Mouse (Mus musculus): ENCODE data around the gene Adgrg7. TPM values are rescaled to one million over a fixed set of nuclear protein-coding genes. Genes with fewer than 3 reads are reported as not detected.

Adgrg7 gene
- total and polyA plus RNA-seq, 3 experiments, result 0.20 to 1.5 (median 0.29) TPM

DNA sequence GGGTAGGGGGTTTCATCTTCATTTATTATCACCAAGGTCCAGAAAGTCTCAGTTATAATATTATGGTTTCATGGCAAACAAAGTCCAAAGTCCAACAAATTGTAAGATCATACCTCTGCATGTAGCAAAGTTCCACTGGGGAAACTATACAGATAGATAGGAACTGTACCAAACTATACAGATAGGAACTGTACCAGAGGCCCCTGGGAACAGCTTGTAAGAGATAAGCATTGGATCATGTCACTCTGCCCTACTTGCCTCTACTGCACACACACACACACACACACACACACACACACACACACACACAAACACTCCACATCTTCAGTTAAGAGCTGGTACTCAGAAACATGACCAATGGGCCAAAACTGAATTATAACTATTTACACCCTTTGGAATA, 76.6 kb downstream of the Adgrg7 start:
- Histone ChIP-seq H3K27me3 (replicated peaks) (no peaks in the 10 kb centered on the region), H3K9me3 (replicated peaks; ENCODE audit: low read length) (no peaks in the 10 kb centered on the region), H3K9ac (ENCODE audit: insufficient read depth, low read depth) (no peak overlapping the region), H3K36me3 (replicated peaks in 1 of 2; ENCODE audit: control insufficient read depth in 1 of 2, insufficient read depth in 1 of 2, low read length in 1 of 2) (no peaks in the 10 kb centered on the region), H3K27ac (ENCODE audit: insufficient read depth, low read depth) (no peak overlapping the region), H3K4me3 (replicated peaks in 1 of 3; ENCODE audit: low read depth in 2 of 3, low read length in 2 of 3, poor library complexity in 1 of 3) (no peak overlapping the region), H3K79me2 (replicated peaks; ENCODE audit: control insufficient read depth, extremely low read depth, insufficient read depth, poor library complexity, severe bottlenecking) (peaks cover 28% of the 10 kb centered on the region), H3K4me2 (ENCODE audit: insufficient read depth, low read depth, poor library complexity, severe bottlenecking) (no peak overlapping the region), H3K4me1 (ENCODE audit: control insufficient read depth in 1 of 2, insufficient read depth in 2 of 2) (peaks cover 2 to 28% of the 10 kb centered on the region in 2 experiments; a peak in 3 of 4 replicates)
- dilution Hi-C loops (cut with MboI; ENCODE audit: extremely low pct_ligation_motif_present, extremely low pct_unique_long_range_greater_than_20kb, low sequenced_read_pairs) (no loop called here), in situ Hi-C loops (cut with MboI; ENCODE audit: low pct_ligation_motif_present, low pct_unique_long_range_greater_than_20kb, low sequenced_read_pairs) (loop anchor here (25.0 kb wide), 1 partner anchor 782 kb away; the partner anchor contains the start of gene Cep97)
- TF ChIP-seq ETS1 (conservative IDR thresholded peaks at IDR 0.05; ENCODE audit: low read depth, low read length), result no peak
- no peak for TF ChIP-seq ZNF384 (IDR thresholded peaks at IDR 0.05; ENCODE audit: low read depth, low read length)
- no peak for TF ChIP-seq NELFE (IDR thresholded peaks at IDR 0.05; ENCODE audit: low read depth, low read length)
- no peak for TF ChIP-seq JUN (IDR thresholded peaks at IDR 0.05; ENCODE audit: insufficient read depth, low read depth, low read length)
- no peak for TF ChIP-seq POLR2AphosphoS2 (IDR thresholded peaks at IDR 0.05; ENCODE audit: low read depth, low read length)
- no peak for TF ChIP-seq BHLHE40 (IDR thresholded peaks at IDR 0.05; ENCODE audit: low read depth, low read length)
- TF ChIP-seq ELF1 (IDR thresholded peaks at IDR 0.05; ENCODE audit: low read depth, low read length), result no peak
- TF ChIP-seq SIN3A (IDR thresholded peaks at IDR 0.05; ENCODE audit: low read length), result no peak
- no peak for TF ChIP-seq MAFK (IDR thresholded peaks at IDR 0.05; ENCODE audit: insufficient replicate concordance, low read length)
- no peak for TF ChIP-seq PAX5 (IDR thresholded peaks at IDR 0.05; ENCODE audit: low read length)
- TF ChIP-seq MXI1 (IDR thresholded peaks at IDR 0.05; ENCODE audit: low read depth, low read length), result no peak
- TF ChIP-seq IRF4 (IDR thresholded peaks at IDR 0.05; ENCODE audit: low read depth, low read length), result no peak
- no peak for TF ChIP-seq MYC (IDR thresholded peaks at IDR 0.05; ENCODE audit: low read depth, low read length)
- no peak for TF ChIP-seq ZKSCAN1 (IDR thresholded peaks at IDR 0.05; ENCODE audit: borderline replicate concordance, low read depth, low read length)
- no peak for TF ChIP-seq UBTF (IDR thresholded peaks at IDR 0.05; ENCODE audit: low read depth, low read length)
- TF ChIP-seq ZMIZ1 (IDR thresholded peaks at IDR 0.05; ENCODE audit: low read depth, low read length), result no peak
- no peak for TF ChIP-seq EP300 (IDR thresholded peaks at IDR 0.05; ENCODE audit: low read length)
- no peak for TF ChIP-seq CHD1 (IDR thresholded peaks at IDR 0.05; ENCODE audit: low read depth, low read length)
- no peak for TF ChIP-seq TCF12 (IDR thresholded peaks at IDR 0.05; ENCODE audit: low read depth, low read length)
- no peak for DNase-seq (ENCODE audit: extremely low read depth)

Data from CH12.LX (cell line).